Mouse (Mus musculus) adrenal gland, adult 2 months (tissue): ENCODE measurements around the gene Cyp2s1. TPM values are rescaled to one million over a fixed set of nuclear protein-coding genes. Genes with fewer than 3 reads are reported as not detected.

ENCODE experiments used
- DNase-seq: peaks from one replicate; pipeline ENCODE4 v3.0.0; 2021
- long read RNA-seq: library from polyadenylated mRNA; stranded (forward); transcript quantifications from one replicate; pipeline ENCODE4 v2.0.0, GENCODE M21; 2021
- polyA plus RNA-seq: library from polyadenylated mRNA; depleted of rRNA; stranded (reverse); fragments of >200 nt; gene quantifications from 2 replicates; pipeline ENCODE4 v1.2.3, GENCODE M21; 2012; rRNA removed
- total RNA-seq, 2 experiments: library from RNA; stranded (reverse); gene quantifications; 2 replicates each; pipeline ENCODE4 v1.2.3; 2021

Gene Cyp2s1
- 1 to 10 TPM; 2.5 to 3.4 TPM for total RNA-seq
- polyA plus RNA-seq: 2.4 and 3.0 TPM in 2 replicates
- long read RNA-seq, partial matches to known transcripts: 0 of 1 reads
- long read RNA-seq, other reads (novel, unspliced or antisense): 0 of 1 reads

- DNase-seq: no peak
Observed at GRCm38 (mm10) chr7:25816241-25816919, at the start of gene Cyp2s1. Gene Cyp2s1, minus strand, starts transcription at chr7:25816913.

GRCm38 (mm10) chr7:25864861-25865260 is 48.1 kb upstream of the Cyp2s1 start:
- no peak for DNase-seq

GRCm38 (mm10) chr7:25863756-25864155 is 47.0 kb upstream of the Cyp2s1 start:
- peak; percentile 52 for DNase-seq

- DNase-seq: no peak
Observed at GRCm38 (mm10) chr7:25862365-25862764, 45.7 kb upstream of the Cyp2s1 start.

GRCm38 (mm10) chr7:25859962-25860870 is 43.5 kb upstream of the Cyp2s1 start:
- no peak for DNase-seq

GRCm38 (mm10) chr7:25855082-25855481 is 38.4 kb upstream of the Cyp2s1 start:
- DNase-seq: peak; percentile 76

- no peak for DNase-seq
Observed at GRCm38 (mm10) chr7:25848444-25848812, 31.7 kb upstream of the Cyp2s1 start.

- DNase-seq: peak; percentile 91
Observed at GRCm38 (mm10) chr7:25847722-25848443, 31.2 kb upstream of the Cyp2s1 start.

GRCm38 (mm10) chr7:25844885-25845284 is 28.2 kb upstream of the Cyp2s1 start:
- DNase-seq: no peak

- no peak for DNase-seq
Observed at GRCm38 (mm10) chr7:25844423-25844822, 27.7 kb upstream of the Cyp2s1 start.

GRCm38 (mm10) chr7:25843492-25843891 is 26.8 kb upstream of the Cyp2s1 start:
- no peak for DNase-seq

- no peak for DNase-seq
Observed at GRCm38 (mm10) chr7:25840908-25841307, 24.2 kb upstream of the Cyp2s1 start.

GRCm38 (mm10) chr7:25835188-25835891 is 18.6 kb upstream of the Cyp2s1 start:
- DNase-seq: no peak

GRCm38 (mm10) chr7:25831557-25832530 is 15.1 kb upstream of the Cyp2s1 start:
- DNase-seq: no peak

- DNase-seq: no peak
Observed at GRCm38 (mm10) chr7:25830251-25830650, 13.5 kb upstream of the Cyp2s1 start.

- peak; percentile 59 for DNase-seq
Observed at GRCm38 (mm10) chr7:25827199-25827598, 10.5 kb upstream of the Cyp2s1 start.

GRCm38 (mm10) chr7:25826029-25826428 is 9.3 kb upstream of the Cyp2s1 start:
- DNase-seq: no peak

GRCm38 (mm10) chr7:25825043-25825442 is 8.3 kb upstream of the Cyp2s1 start:
- no peak for DNase-seq

- no peak for DNase-seq
Observed at GRCm38 (mm10) chr7:25815571-25815970, 1.1 kb downstream of the Cyp2s1 start.

GRCm38 (mm10) chr7:25814711-25815110 is 2.0 kb downstream of the Cyp2s1 start:
- DNase-seq: no peak
